Mouse (Mus musculus) small intestine, adult 2 months (tissue): ENCODE measurements around the gene Meox1.

Experiments used
- CTCF ChIP-seq: fragments of 200-500 bp; IDR thresholded peaks from 2 replicates; pipeline ENCODE4 v1.5.1; 2012; ENCODE audit warnings: low read depth, mild to moderate bottlenecking, control low read depth, inconsistent platforms, low read length, moderate library complexity, mixed read lengths; ENCODE audit not compliant: insufficient replicate concordance, insufficient read length; ENCODE audit errors: extremely low read depth
- POLR2A ChIP-seq: fragments of 200-500 bp; IDR thresholded peaks from 2 replicates; pipeline ENCODE4 v1.6.1; 2012; ENCODE audit warnings: low read depth, mild to moderate bottlenecking, control low read depth, inconsistent platforms, low read length, moderate library complexity

- no peak for TF ChIP-seq CTCF
- TF ChIP-seq POLR2A: no peak
These were observed 14.6 kb upstream of the Meox1 start for GRCm38 (mm10) chr11:101908777-101909176.
